ENCODE assay signal across 27 mouse cellular contexts in the genomic region with DNA sequence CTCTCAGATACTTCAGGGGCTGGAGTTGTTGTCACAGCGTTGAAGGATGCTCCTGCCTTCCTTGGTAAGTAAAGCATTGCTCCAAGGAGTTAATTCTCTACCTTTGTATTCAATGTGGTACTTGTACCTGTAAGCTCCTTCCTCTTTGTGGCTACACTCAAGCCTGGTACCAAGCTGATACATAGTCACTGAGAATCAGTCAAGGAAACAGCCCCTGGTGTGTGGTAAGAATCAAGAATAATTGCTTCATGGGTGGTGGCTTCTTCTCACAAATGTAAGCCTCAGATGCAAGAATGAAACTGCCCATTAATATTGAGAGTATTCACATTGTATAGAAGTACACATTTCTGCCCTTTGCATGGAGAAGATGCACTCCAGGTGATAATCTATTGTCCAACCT. TPM values are rescaled to one million over a fixed set of nuclear protein-coding genes. Genes with fewer than 3 reads are reported as not detected.
A peak's percentile ranks its signal among the peaks of the same experiment; 100 is the strongest.
DNase-seq lines count a peak whose midpoint lies in the region; ATAC-seq and TF ChIP-seq lines count a peak whose summit lies in the region.
"Had no signal": no experiment of that assay in that cellular context is flagged by ENCODE, and none has a peak within 500 bp of the region (broad histone marks: within the 10 kb centered on the region; RNA-seq: fewer than 3 reads in every experiment).

No protein-coding gene starts in this region.

- no peak overlapping the region for H3K4me2 ChIP-seq in stomach, postnatal 0 days (replicated peaks; ENCODE audit: low read depth)
- H3K4me2 ChIP-seq: embryonic facial prominence, embryonic 12.5 days; forebrain, embryonic 13.5 days; forebrain, embryonic 15.5 days had no signal

- no peaks in the 10 kb centered on the region for H3K27me3 ChIP-seq in stomach, postnatal 0 days (ENCODE audit: control insufficient read depth, insufficient read depth, low read length)
- H3K27me3 ChIP-seq: embryonic facial prominence, embryonic 12.5 days; forebrain, embryonic 13.5 days; forebrain, embryonic 15.5 days had no signal

- no peak for TF ChIP-seq CTCF in stomach, postnatal 0 days (IDR thresholded peaks at IDR 0.05; ENCODE audit: low read depth)

- no peaks in the 10 kb centered on the region for H3K36me3 ChIP-seq in stomach, postnatal 0 days (ENCODE audit: control insufficient read depth, insufficient read depth, low read length)
- H3K36me3 ChIP-seq: embryonic facial prominence, embryonic 10.5 days; embryonic facial prominence, embryonic 12.5 days; forebrain, embryonic 15.5 days had no signal

- DNase-seq in 416B (ENCODE audit: low read depth) (peak; percentile 46), A20 (ENCODE audit: low read depth, low spot score) (peak; percentile 69)
- no peak for DNase-seq in stomach, postnatal 0 days (ENCODE audit: low spot score)
- DNase-seq in lung, postnatal 36 days, result no peak
- DNase-seq in kidney, postnatal 4 days, result no peak
- DNase-seq: adrenal gland, adult 2 months; adrenal gland, postnatal 10 days; adrenal gland, postnatal 25 days; cerebellum, adult 11 months; cerebellum, adult 18-20 months; cerebellum, adult 8-10 months; cerebellum, adult 9-11 months; cerebellum, postnatal 14 days; cerebellum, postnatal 36 days; forebrain, postnatal 0 days had no signal

- no peaks in the 10 kb centered on the region for H3K4me1 ChIP-seq in stomach, postnatal 0 days (replicated peaks; ENCODE audit: control insufficient read depth, insufficient read depth)
- H3K4me1 ChIP-seq: embryonic facial prominence, embryonic 10.5 days; embryonic facial prominence, embryonic 12.5 days; forebrain, embryonic 13.5 days; forebrain, embryonic 15.5 days had no signal

- no peak for TF ChIP-seq EP300 in stomach, postnatal 0 days (optimal IDR thresholded peaks at IDR 0.05)

- ATAC-seq in granulocyte monocyte progenitor cell, adult 5-6 weeks (replicated peaks; ENCODE audit: poor library complexity, severe bottlenecking), result peak; percentile 83
- peak; percentile 66 for ATAC-seq in megakaryocyte progenitor cell, adult 5-6 weeks (replicated peaks; ENCODE audit: poor library complexity)
- no peak for ATAC-seq in stomach, postnatal 0 days (ENCODE audit: low FRiP score, low TSS enrichment)
- ATAC-seq: forebrain, embryonic 13.5 days; forebrain, embryonic 15.5 days; forebrain, postnatal 0 days had no signal

- H3K9me3 ChIP-seq in stomach, postnatal 0 days (ENCODE audit: control insufficient read depth, low read length), result no peaks in the 10 kb centered on the region
- H3K9me3 ChIP-seq: embryonic facial prominence, embryonic 10.5 days; embryonic facial prominence, embryonic 12.5 days; forebrain, embryonic 13.5 days; forebrain, embryonic 15.5 days had no signal

- H3K4me3 ChIP-seq in stomach, postnatal 0 days (ENCODE audit: low read depth, low read length), result no peak overlapping the region
- H3K4me3 ChIP-seq: embryonic facial prominence, embryonic 10.5 days; embryonic facial prominence, embryonic 12.5 days; forebrain, embryonic 13.5 days; forebrain, embryonic 15.5 days had no signal

- no peak overlapping the region for H3K27ac ChIP-seq in stomach, postnatal 0 days (replicated peaks)
- H3K27ac ChIP-seq: embryonic facial prominence, embryonic 10.5 days; embryonic facial prominence, embryonic 12.5 days; forebrain, embryonic 13.5 days; forebrain, embryonic 15.5 days had no signal

- H3K9ac ChIP-seq in stomach, postnatal 0 days (ENCODE audit: low read length), result no peak overlapping the region
- H3K9ac ChIP-seq: embryonic facial prominence, embryonic 12.5 days; forebrain, embryonic 13.5 days; forebrain, embryonic 15.5 days; forebrain, postnatal 0 days had no signal

- 89% methylated on average over 1 of the region's 1 CpGs for WGBS in stomach, postnatal 0 days

RNA-seq across cellular contexts. Expression of gene Gcsam, which starts 5.8 kb away (rescaled TPM):
- not detected in 2 replicates for total RNA-seq in granulocyte monocyte progenitor cell, adult 5-6 weeks (2014; fragmentation: Nextera tagmentation)
- 0.04 TPM in 1 of 2 replicates, not detected in the other for total RNA-seq in granulocyte monocyte progenitor cell, adult 5-6 weeks (2017)
- total RNA-seq in megakaryocyte progenitor cell, adult 5-6 weeks (2015), result 0.35 and 0.46 TPM in 2 replicates
- total RNA-seq in megakaryocyte progenitor cell, adult 5-6 weeks (2017), result 0.30 TPM in 1 of 2 replicates, not detected in the other
- polyA plus RNA-seq in stomach, postnatal 0 days (2015; fragmentation: Nextera tagmentation; extraction: Ambion mirVana), result 0.11 and 0.12 TPM in 2 replicates
- total RNA-seq: adrenal gland, postnatal 25 days; ES-E14; forebrain, postnatal 0 days; MEL had no signal
- polyA plus RNA-seq: adrenal gland, adult 2 months; C2C12; cortical plate, adult 2 months; forebrain, embryonic 11.5 days; forebrain, embryonic 13.5 days; forebrain, embryonic 15.5 days; forebrain, postnatal 0 days had no signal

RNA-seq across cellular contexts. Expression of gene BC016579, which starts 37.9 kb away (rescaled TPM):
- total RNA-seq in granulocyte monocyte progenitor cell, adult 5-6 weeks (2014; fragmentation: Nextera tagmentation), result 2.7 TPM in 1 of 2 replicates, not detected in the other
- 0.13 and 0.46 TPM in 2 replicates for total RNA-seq in granulocyte monocyte progenitor cell, adult 5-6 weeks (2017)
- total RNA-seq in megakaryocyte progenitor cell, adult 5-6 weeks (2015), result 1.0 and 2.2 TPM in 2 replicates
- total RNA-seq in megakaryocyte progenitor cell, adult 5-6 weeks (2017), result 0.17 and 0.61 TPM in 2 replicates
- polyA plus RNA-seq in stomach, postnatal 0 days (2015; fragmentation: Nextera tagmentation; extraction: Ambion mirVana), result 10.2 and 10.6 TPM in 2 replicates
- total RNA-seq: forebrain, postnatal 0 days; MEL had no signal
- polyA plus RNA-seq: adrenal gland, adult 2 months; C2C12; embryonic facial prominence, embryonic 12.5 days; embryonic facial prominence, embryonic 14.5 days; forebrain, embryonic 11.5 days; forebrain, embryonic 13.5 days; forebrain, postnatal 0 days had no signal

Comparison
In these comparisons a context has a peak if more than half of its experiments do, and no peak if none do; other contexts are left out.
1. DNase-seq: peak in 416B (single experiment) and A20 (single experiment); none in stomach, postnatal 0 days (single experiment), lung, postnatal 36 days (single experiment) and kidney, postnatal 4 days (0 of 2).